Comparison of ENCODE assay signal across 8 mouse cellular contexts in the genomic region with DNA sequence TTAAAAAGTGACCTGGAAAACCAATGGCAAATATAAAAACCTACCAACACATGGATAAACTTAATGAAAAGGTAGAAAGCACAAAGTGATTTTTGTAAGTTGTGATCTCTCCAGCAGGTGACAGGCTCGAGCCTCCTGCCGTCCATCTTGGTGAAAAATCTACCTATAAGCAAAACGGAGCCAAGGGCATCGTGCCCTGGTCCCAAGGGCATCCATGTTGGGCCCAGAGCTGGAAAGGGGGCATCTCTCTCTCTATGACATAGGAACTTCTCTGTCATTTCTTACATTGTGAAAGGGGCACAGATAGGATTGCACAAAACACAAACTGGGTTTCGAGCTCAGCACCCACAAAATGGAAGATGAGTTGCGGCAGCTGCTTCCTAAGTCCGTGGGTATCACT. TPM values are rescaled to one million over a fixed set of nuclear protein-coding genes. Genes with fewer than 3 reads are reported as not detected.
DNase-seq lines count a peak whose midpoint lies in the region; ATAC-seq and TF ChIP-seq lines count a peak whose summit lies in the region.

No protein-coding gene starts in this region.

- peak overlapping the region; percentile 94 for H3K4me3 ChIP-seq in left cerebral cortex, adult 2 months
- peak overlapping the region; percentile 81 for H3K4me3 ChIP-seq in forebrain, postnatal 0 days (ENCODE audit: low read depth, low read length)
- H3K4me3 ChIP-seq in liver, embryonic 11.5 days (ENCODE audit: low read depth, low read length), result no peak overlapping the region
- peak overlapping the region; percentile 78 for H3K4me3 ChIP-seq in small intestine, adult 2 months (ENCODE audit: low read depth, low read length)

- DNase-seq in left cerebral cortex, adult 2 months (ENCODE audit: extremely low spot score in 1 of 2, low spot score in 2 of 2), result peak in 1 of 2 experiments; percentile 26
- DNase-seq in left cerebral cortex, adult 11 months (ENCODE audit: low spot score), result no peak
- peak; percentile 59 for DNase-seq in brain, embryonic 14.5 days (ENCODE audit: low read depth)
- DNase-seq in forebrain, postnatal 0 days, result peak; percentile 68
- DNase-seq in liver, embryonic 11.5 days (ENCODE audit: low spot score), result no peak
- no peak for DNase-seq in MN1 (ENCODE audit: low spot score)
- no peak for DNase-seq in embryo, embryonic 9.5 days (ENCODE audit: extremely low spot score)

- no peak for TF ChIP-seq POLR2A in brain, embryonic 14.5 days (IDR thresholded peaks at IDR 0.05; ENCODE audit: borderline replicate concordance, extremely low read depth, insufficient read depth, insufficient read length, poor library complexity, severe bottlenecking)
- TF ChIP-seq POLR2A in small intestine, adult 2 months (IDR thresholded peaks at IDR 0.05; ENCODE audit: low read depth, low read length), result no peak

- intact Hi-C loops in left cerebral cortex, adult 2 months (cut with DNase I), result loop anchor here (2.0 to 5.0 kb wide), 6 partner anchors 121 to 662 kb away; no protein-coding TSS in a partner anchor

- peak overlapping the region; percentile 97 for H3K9ac ChIP-seq in forebrain, postnatal 0 days
- H3K9ac ChIP-seq in liver, embryonic 11.5 days (ENCODE audit: low read depth, low read length), result no peak overlapping the region

- peak; percentile 51 for TF ChIP-seq CTCF in left cerebral cortex, adult 2 months (IDR thresholded peaks at IDR 0.05)
- peak; percentile 52 for TF ChIP-seq CTCF in brain, embryonic 14.5 days (IDR thresholded peaks at IDR 0.05; ENCODE audit: borderline replicate concordance, extremely low read depth, insufficient read depth, insufficient read length)
- TF ChIP-seq CTCF in forebrain, postnatal 0 days (IDR thresholded peaks at IDR 0.05; ENCODE audit: low read depth), result peak; percentile 75
- peak; percentile 52; the same call in 1 of the 2 replicates for TF ChIP-seq CTCF in small intestine, adult 2 months (IDR thresholded peaks at IDR 0.05; ENCODE audit: extremely low read depth, insufficient read length, insufficient replicate concordance, low read depth, low read length)

- no peaks in the 10 kb centered on the region for H3K27me3 ChIP-seq in forebrain, postnatal 0 days (ENCODE audit: insufficient read depth, low read length)
- H3K27me3 ChIP-seq in liver, embryonic 11.5 days (replicated peaks; ENCODE audit: control insufficient read depth, insufficient read depth, low read length), result peaks cover 51% of the 10 kb centered on the region
- no peaks in the 10 kb centered on the region for H3K27me3 ChIP-seq in small intestine, adult 2 months (ENCODE audit: control insufficient read depth, insufficient read depth, low read length)

- H3K4me2 ChIP-seq in forebrain, postnatal 0 days (ENCODE audit: low read depth), result peak overlapping the region; percentile 71
- peak overlapping the region; percentile 78; the same call in 1 of the 2 replicates for H3K4me2 ChIP-seq in liver, embryonic 11.5 days

- peaks cover 16% of the 10 kb centered on the region; the same call in 1 of the 2 replicates for H3K4me1 ChIP-seq in forebrain, postnatal 0 days (ENCODE audit: insufficient read depth)
- peaks cover 7% of the 10 kb centered on the region for H3K4me1 ChIP-seq in liver, embryonic 11.5 days (replicated peaks; ENCODE audit: control insufficient read depth, insufficient read depth, low read length)
- H3K4me1 ChIP-seq in small intestine, adult 2 months (ENCODE audit: control insufficient read depth, insufficient read depth, insufficient read length, low read length), result peaks cover 9% of the 10 kb centered on the region

- no peaks in the 10 kb centered on the region for H3K9me3 ChIP-seq in forebrain, postnatal 0 days (ENCODE audit: low read length)
- H3K9me3 ChIP-seq in liver, embryonic 11.5 days (ENCODE audit: control insufficient read depth, low read length), result no peaks in the 10 kb centered on the region

- peak overlapping the region; percentile 99 for H3K27ac ChIP-seq in left cerebral cortex, adult 2 months
- H3K27ac ChIP-seq in forebrain, postnatal 0 days (ENCODE audit: low read depth, low read length), result peak overlapping the region; percentile 97
- no peak overlapping the region for H3K27ac ChIP-seq in liver, embryonic 11.5 days (ENCODE audit: low read depth, low read length)
- peak overlapping the region; percentile 92 for H3K27ac ChIP-seq in small intestine, adult 2 months (ENCODE audit: insufficient read depth, low read depth, low read length)

- peaks cover 26% of the 10 kb centered on the region for H3K36me3 ChIP-seq in forebrain, postnatal 0 days (ENCODE audit: insufficient read depth)
- 0 out of 2 replicates have a peak, but pooled peaks cover 4% of the 10 kb centered on the region for H3K36me3 ChIP-seq in liver, embryonic 11.5 days (ENCODE audit: control insufficient read depth, insufficient read depth, low read length)
- peaks cover 55% of the 10 kb centered on the region for H3K36me3 ChIP-seq in small intestine, adult 2 months (ENCODE audit: control insufficient read depth, insufficient read depth, low read length)

- no peak for ATAC-seq in forebrain, postnatal 0 days
- ATAC-seq in liver, embryonic 11.5 days (replicated peaks; ENCODE audit: low FRiP score), result no peak

- WGBS in forebrain, postnatal 0 days, result 40% methylated on average over 7 of the region's 7 CpGs
- WGBS in liver, embryonic 11.5 days, result 66% methylated on average over 7 of the region's 7 CpGs
- WGBS in small intestine, adult 2 months, result 22% methylated on average over 7 of the region's 7 CpGs

RNA-seq across cellular contexts. Expression of gene Atp1b1, which starts 2.5 kb away (rescaled TPM):
- 1,000 to 10,000 TPM; 1,624 to 1,674 TPM for total RNA-seq in left cerebral cortex, adult 2 months (2021)
- polyA plus RNA-seq in brain, embryonic 14.5 days (2012; rRNA removed), result 78.0 and 126 TPM in 2 replicates
- total RNA-seq in forebrain, postnatal 0 days (2014; rRNA removed), result 200 and 226 TPM in 2 replicates
- 313 and 432 TPM in 2 replicates for polyA plus RNA-seq in forebrain, postnatal 0 days (2015; fragmentation: Nextera tagmentation; extraction: Ambion mirVana)
- polyA plus RNA-seq in liver, embryonic 11.5 days (2014; fragmentation: Nextera tagmentation; extraction: Ambion mirVana), result 18.2 and 18.6 TPM in 2 replicates
- polyA plus RNA-seq in small intestine, adult 2 months (2012; rRNA removed), result 204 and 369 TPM in 2 replicates

Comparison
In these comparisons a context has a peak if more than half of its experiments do, and no peak if none do; other contexts are left out.
1. DNase-seq: peak in brain, embryonic 14.5 days (single experiment) and forebrain, postnatal 0 days (single experiment); none in left cerebral cortex, adult 11 months (single experiment), liver, embryonic 11.5 days (single experiment), MN1 (single experiment) and embryo, embryonic 9.5 days (single experiment).
2. Peak in every context shown above with its lines, with median percentiles within 50 percentile points of each other: CTCF ChIP-seq.